Mouse (Mus musculus) ES-E14 (cell line): ENCODE data around the gene Ctdnep1.

Experiments
- CHD2 ChIP-seq: IDR thresholded peaks from 2 replicates; pipeline ENCODE4 v1.6.1; 2014; ENCODE audit warnings: mild to moderate bottlenecking, low read depth, low read length, inconsistent platforms
- HCFC1 ChIP-seq: IDR thresholded peaks from 2 replicates; pipeline ENCODE4 v1.6.1; 2012; ENCODE audit warnings: low read length, inconsistent platforms, borderline replicate concordance; ENCODE audit not compliant: insufficient read depth
- MAFK ChIP-seq: IDR thresholded peaks from 2 replicates; pipeline ENCODE4 v1.6.1; 2014; ENCODE audit warnings: mild to moderate bottlenecking, low read depth, low read length, inconsistent platforms; ENCODE audit not compliant: insufficient read depth
- ZC3H11A ChIP-seq: IDR thresholded peaks from 2 replicates; pipeline ENCODE4 v1.6.1; 2012; ENCODE audit warnings: low read depth, mild to moderate bottlenecking, inconsistent platforms, low read length, borderline replicate concordance
- ZNF384 ChIP-seq: IDR thresholded peaks from 2 replicates; pipeline ENCODE4 v1.6.1; 2012; ENCODE audit warnings: low read depth, low read length, inconsistent platforms

DNA sequence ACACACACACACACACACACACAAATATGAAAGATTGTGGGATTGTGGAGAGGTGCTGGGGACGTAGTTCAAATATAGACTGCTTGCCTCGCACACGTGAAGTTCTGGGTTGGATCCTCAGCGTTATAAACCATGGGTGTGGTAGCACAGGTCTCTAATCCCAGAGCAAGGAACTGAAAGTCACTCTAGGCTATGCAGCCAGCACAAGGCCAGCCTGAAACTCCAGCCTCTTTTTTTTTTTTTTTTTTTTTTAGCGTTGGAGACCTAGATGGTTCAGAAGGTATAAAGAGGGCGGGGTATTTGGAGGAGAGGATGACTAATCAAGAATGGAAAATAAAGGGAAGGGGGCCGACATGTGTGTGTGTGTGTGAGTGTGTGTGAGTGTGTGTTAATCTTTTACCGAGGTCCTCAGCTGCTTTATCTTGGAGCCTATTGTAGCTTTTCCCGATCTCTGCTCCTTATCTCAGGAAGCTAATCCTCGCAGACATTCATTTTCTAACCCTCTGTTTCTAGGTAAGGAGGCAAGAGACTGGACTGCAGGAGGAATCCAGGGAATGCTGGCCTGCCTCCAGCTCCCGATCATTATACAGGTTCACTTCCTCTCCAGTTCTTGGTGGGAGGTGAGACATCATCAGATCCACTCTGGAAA, 27.6 kb upstream of the Ctdnep1 start:
- TF ChIP-seq ZNF384 (no peak), MAFK (no peak), ZC3H11A (no peak), CHD2 (no peak), HCFC1 (no peak)
